Mouse (Mus musculus): ENCODE results near the gene Map1s.
A peak's percentile ranks its signal among the peaks of the same experiment; 100 is the strongest.

DNA sequence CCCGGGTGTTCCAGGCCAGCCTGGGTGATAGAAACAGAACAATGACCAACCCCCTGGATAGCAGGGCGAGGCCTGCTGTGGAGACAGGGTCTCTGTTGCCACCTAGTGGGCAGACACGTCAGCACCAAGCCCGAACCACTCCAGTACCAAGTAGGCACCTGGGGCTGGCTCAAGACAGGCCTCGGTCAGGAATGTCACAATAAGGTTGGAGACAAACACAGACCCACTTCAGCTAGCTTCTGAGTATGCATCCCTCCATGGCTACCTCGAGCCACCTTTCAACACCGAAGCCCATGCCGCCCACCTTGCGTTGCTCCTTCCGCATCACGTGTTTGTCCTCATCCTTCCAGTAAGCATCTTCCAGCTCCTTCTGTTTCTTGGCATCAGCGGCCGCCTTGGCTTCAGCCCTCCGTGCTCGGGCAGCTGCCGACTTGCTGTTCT is 36.1 kb upstream of the Map1s start:
- TF ChIP-seq POLR2A (IDR thresholded peaks at IDR 0.05; ENCODE audit: low read depth, low read length) (no peak), CTCF (IDR thresholded peaks at IDR 0.05; ENCODE audit: borderline replicate concordance, insufficient read depth, low read length) (peak; percentile 97)
